Mouse (Mus musculus) skeletal muscle tissue, postnatal 0 days (tissue): ENCODE measurements around the gene Zfp771. TPM values are rescaled to one million over a fixed set of nuclear protein-coding genes. Genes with fewer than 3 reads are reported as not detected.

Experiments
- polyA plus RNA-seq: library from polyadenylated mRNA; unstranded; fragments of >200 nt; fragmentation: Nextera tagmentation; extraction: Ambion mirVana; gene quantifications from 2 replicates; pipeline ENCODE4 v1.2.1, GENCODE M21; 2015

Gene Zfp771
- 31.2 and 37.1 TPM in 2 replicates for polyA plus RNA-seq

GRCm38 (mm10) chr7:127243870-127244657 lies at the start of gene Zfp771:
TSS of gene Zfp771 (plus strand) at chr7:127244274.

DNA sequence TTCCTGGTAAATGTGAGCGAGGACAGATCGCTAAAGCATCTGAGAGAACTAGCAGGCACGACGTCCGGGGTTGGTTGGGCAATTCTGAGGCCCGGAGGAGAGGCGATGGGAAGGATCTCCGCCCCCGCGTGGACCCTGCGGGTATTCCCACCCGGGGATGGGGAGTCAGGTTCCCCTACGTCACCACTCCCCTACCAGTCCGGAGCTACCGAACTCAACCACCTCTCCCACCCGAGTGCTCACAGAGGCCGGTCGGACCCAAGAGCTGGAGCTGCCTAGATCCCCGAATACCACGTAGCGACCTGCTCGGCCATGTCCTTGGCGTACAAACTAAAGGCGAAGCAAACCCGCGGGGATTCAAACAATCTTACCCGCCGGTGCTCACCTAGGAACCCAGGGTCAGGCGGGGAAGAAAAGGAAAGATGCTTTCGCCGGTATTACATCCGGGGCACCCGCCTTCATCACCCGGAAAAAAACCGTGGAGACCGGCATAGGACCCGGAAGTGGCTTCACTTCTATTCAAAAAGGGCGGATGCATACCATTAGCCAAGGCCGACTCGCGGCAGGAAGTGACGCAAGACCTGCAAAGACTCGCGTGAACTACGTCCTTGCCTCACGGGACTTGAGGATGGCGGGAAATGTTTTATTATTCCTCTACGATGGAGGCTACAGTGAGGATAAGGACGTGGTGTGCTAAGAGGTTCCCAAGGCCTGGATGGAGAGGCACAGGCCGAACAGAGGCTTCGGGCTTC lies 48.4 kb upstream of the Zfp771 start, which contains the start of gene Cd2bp2:
Cd2bp2 (minus strand) TSS at position 507 of the 752 bp plus-strand sequence.

GRCm38 (mm10) chr7:127208295-127208552 lies 35.9 kb upstream of the Zfp771 start, which contains the start of gene Tbc1d10b:
TSS of gene Tbc1d10b (minus strand) at chr7:127208468.

DNA sequence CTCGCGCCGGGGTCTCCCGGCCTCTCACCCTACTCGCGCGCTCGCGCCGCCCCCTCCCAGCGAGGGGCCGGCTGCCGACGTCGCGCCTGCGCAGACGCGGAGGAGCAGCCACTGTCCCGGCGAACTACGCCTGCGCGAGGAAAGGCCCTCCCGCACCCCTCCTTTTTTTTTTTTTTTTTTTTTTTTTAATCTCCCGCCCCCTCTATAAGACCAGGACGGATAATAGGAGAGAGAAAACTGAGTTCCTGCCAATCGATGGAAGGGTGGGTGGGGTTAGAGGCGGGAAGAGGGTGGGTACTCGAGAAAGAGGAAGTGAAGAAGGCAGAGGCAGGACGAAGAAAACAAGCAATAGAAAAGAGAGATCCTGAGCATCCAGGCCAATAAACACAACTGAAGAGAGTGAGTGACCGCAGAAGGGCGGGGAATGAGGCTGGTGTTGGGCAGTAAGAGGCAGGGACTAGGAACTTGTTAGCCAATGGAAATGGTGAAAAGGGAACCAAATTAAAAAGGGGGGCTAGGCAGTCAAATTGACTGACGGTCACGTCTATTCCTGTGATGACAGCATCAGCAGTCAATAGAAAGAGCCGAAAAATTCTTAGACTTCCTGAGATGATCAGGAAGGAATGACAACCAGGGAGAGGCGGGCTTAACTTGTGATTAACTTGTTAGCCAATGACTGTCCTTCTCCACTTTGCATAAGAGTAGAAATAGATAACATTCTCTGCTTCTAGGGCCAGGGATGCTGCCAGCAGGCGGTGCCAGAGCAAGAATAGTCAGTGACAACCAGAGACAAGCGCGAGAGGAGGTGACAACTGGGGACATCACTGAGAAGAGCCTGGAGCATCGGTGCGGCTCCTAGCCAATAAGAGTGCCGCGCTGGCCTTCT lies 35.3 kb upstream of the Zfp771 start, which contains the start of gene Mylpf:
Mylpf (plus strand) TSS at position 338 of the 886 bp plus-strand sequence.

DNA sequence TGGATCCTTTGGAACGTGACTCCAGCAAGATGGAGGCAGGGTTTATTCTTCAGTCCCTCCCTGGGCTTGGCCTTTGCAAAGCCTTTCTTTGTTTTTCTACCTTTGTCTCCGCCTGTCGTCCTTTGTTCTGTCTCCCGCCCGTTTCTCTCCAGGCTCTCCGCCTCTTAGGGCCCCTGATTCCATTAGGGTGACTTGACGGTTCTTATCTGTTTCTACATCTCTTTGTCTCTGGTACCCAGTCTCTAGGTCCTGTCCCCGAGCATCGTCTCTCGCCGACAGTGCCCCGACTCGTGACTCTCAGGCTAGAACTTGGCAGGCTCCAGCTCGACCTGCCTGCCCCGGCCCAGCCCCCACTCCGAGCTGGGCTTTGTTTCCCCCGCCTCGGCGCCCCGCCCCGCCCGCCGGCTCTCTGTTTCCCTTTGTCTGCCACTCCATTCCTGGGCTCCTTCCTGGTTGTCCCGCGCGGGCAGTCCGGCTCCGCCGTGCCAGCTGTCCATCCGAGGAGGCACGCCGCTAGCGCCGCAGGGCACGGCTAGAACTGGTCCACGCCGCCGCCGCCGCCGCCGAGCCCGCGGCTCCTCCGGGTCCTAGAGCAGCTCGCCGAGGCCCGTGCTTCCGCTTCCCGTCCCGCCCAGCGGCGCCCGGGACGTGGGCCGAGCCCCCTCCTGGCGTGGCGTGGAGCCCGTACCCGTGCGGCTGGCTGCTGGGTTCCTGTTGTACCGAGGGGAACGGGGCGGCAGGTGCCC lies 11.3 kb upstream of the Zfp771 start, which contains the start of the genes Zfp553 and Sept1:
Zfp553 (plus strand) TSS at position 440 of the 746 bp plus-strand sequence.
Sept1 (minus strand) TSS at position 509 of the 746 bp plus-strand sequence.

GRCm38 (mm10) chr7:127260309-127261111 lies 16.4 kb downstream of the Zfp771 start, which contains the start of gene Dctpp1:
TSS of gene Dctpp1 (minus strand) at chr7:127260709.

GRCm38 (mm10) chr7:127273925-127274789 lies 30.1 kb downstream of the Zfp771 start, which contains the start of gene Sephs2:
TSS of gene Sephs2 (minus strand) at chr7:127274055.

DNA sequence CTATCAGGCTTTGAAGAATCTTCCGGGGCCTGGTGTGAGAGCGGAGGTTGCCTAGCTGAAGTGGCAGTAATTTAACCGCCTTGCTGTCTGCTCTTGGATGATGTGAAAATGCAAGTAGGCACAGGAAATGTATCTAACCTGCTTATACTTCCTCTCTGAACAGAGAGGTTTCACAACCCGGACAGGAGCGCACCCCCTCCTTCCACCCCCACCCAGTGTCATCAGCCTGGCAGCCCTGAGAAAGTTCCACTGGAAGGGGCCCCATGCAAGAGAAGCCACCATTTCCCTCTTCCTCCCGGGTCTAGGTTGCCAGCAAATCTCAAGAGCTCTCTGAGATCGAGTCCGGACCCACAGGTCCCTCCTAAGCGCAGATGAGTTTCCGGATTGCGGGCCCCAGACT lies 52.0 kb downstream of the Zfp771 start, which contains the start of gene Itgal:
Itgal (plus strand) TSS at position 163 of the 400 bp plus-strand sequence.

Other genes starting within 250 kb of the Zfp771 start
- gene Mvp, start 229.7 kb upstream of the Zfp771 start, polyA plus RNA-seq: 13.8 and 18.8 TPM in 2 replicates
- not detected in 2 replicates for gene Pagr1b, start 227.8 kb upstream of the Zfp771 start, polyA plus RNA-seq
- 37.2 and 37.9 TPM in 2 replicates for gene Pagr1a, start 226.9 kb upstream of the Zfp771 start, polyA plus RNA-seq
- gene Gm42742, start 223.2 kb upstream of the Zfp771 start, polyA plus RNA-seq: 9.2 and 17.4 TPM in 2 replicates
- 3.0 and 4.0 TPM in 2 replicates for gene Prrt2, start 223.1 kb upstream of the Zfp771 start, polyA plus RNA-seq
- 21.3 and 26.0 TPM in 2 replicates for gene Maz, start 217.2 kb upstream of the Zfp771 start, polyA plus RNA-seq
- 20.9 and 23.2 TPM in 2 replicates for gene Kif22, start 201.8 kb upstream of the Zfp771 start, polyA plus RNA-seq
- gene Zg16, start 156.9 kb upstream of the Zfp771 start, polyA plus RNA-seq: not detected in 2 replicates
- gene AI467606, start 152.9 kb upstream of the Zfp771 start, polyA plus RNA-seq: 2.4 and 2.7 TPM in 2 replicates
- gene Qprt, start 122.0 kb upstream of the Zfp771 start, polyA plus RNA-seq: 5.4 and 5.8 TPM in 2 replicates
- 0.22 and 0.63 TPM in 2 replicates for gene Spn, start 106.5 kb upstream of the Zfp771 start, polyA plus RNA-seq
- 22.0 and 23.9 TPM in 2 replicates for gene Cd2bp2, start 48.2 kb upstream of the Zfp771 start, polyA plus RNA-seq
- 17.3 and 19.1 TPM in 2 replicates for gene Tbc1d10b, start 35.8 kb upstream of the Zfp771 start, polyA plus RNA-seq
- 16,282 and 17,335 TPM in 2 replicates for gene Mylpf, start 35.4 kb upstream of the Zfp771 start, polyA plus RNA-seq
- gene Zfp553, start 11.2 kb upstream of the Zfp771 start, polyA plus RNA-seq: 8.7 and 9.9 TPM in 2 replicates
- 8.5 and 9.1 TPM in 2 replicates for gene Sept1, start 11.1 kb upstream of the Zfp771 start, polyA plus RNA-seq
- gene Dctpp1, start 16.4 kb downstream of the Zfp771 start, polyA plus RNA-seq: 56.2 and 58.8 TPM in 2 replicates
- gene Sephs2, start 29.8 kb downstream of the Zfp771 start, polyA plus RNA-seq: 36.9 and 48.8 TPM in 2 replicates
- 1.9 TPM in 2 replicates for gene Itgal, start 52.0 kb downstream of the Zfp771 start, polyA plus RNA-seq
- 13.9 and 16.4 TPM in 2 replicates for gene Zfp768, start 101.3 kb downstream of the Zfp771 start, polyA plus RNA-seq
- gene Zfp747, start 131.8 kb downstream of the Zfp771 start, polyA plus RNA-seq: 3.9 and 4.4 TPM in 2 replicates
- 3.4 and 3.8 TPM in 2 replicates for gene 9130019O22Rik, start 142.9 kb downstream of the Zfp771 start, polyA plus RNA-seq
- gene E430018J23Rik, start 149.4 kb downstream of the Zfp771 start, polyA plus RNA-seq: 4.1 and 4.8 TPM in 2 replicates
- 3.1 and 3.4 TPM in 2 replicates for gene Zfp764, start 162.5 kb downstream of the Zfp771 start, polyA plus RNA-seq
- 9.9 and 13.0 TPM in 2 replicates for gene Zfp688, start 177.8 kb downstream of the Zfp771 start, polyA plus RNA-seq
- gene Zfp689, start 204.9 kb downstream of the Zfp771 start, polyA plus RNA-seq: 2.4 and 2.6 TPM in 2 replicates
- gene Prr14, start 215.3 kb downstream of the Zfp771 start, polyA plus RNA-seq: 17.3 and 23.2 TPM in 2 replicates
- gene Fbrs, start 234.9 kb downstream of the Zfp771 start, polyA plus RNA-seq: 7.1 and 7.8 TPM in 2 replicates